Comparison of ENCODE assay signal across 8 mouse cellular contexts in the genomic region with DNA sequence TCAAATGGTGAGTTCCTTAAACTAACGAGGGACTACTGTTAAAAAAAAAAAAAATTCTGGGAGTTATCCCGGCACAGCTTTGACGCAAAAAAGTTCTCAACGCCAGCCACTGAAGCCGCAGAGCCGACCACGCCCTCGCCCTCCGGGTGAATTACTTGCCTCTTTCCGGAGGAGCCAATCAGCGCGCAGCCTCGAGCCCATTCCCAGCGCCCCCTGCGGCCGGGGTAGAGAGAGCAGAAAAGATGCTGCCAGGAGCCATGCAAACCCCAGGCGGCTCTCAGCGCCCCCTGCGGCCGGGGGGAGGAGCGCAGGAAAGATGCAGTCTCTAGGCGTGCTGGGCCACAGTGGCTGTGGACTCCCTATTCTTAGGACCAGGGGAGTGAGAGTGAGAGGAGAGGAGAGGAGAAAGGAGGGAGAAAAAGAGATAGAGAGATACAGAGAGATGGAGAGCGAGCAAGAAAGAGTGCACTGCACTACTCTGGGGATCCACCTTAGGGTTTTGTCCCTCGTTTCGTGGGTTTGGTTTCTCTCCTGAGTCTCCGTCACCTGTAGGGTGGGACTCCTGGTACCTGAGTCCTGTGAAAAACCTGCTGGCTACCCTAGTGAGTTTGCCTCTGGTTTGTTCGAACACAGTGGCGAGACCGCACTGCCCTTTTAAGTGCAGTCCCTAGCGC. TPM values are rescaled to one million over a fixed set of nuclear protein-coding genes. Genes with fewer than 3 reads are reported as not detected.
DNase-seq lines count a peak whose midpoint lies in the region; ATAC-seq lines count a peak whose summit lies in the region.

No protein-coding gene starts in this region.

- peak overlapping the region; percentile 78 for H3K27ac ChIP-seq in brown adipose tissue, adult 24 weeks (replicated peaks; ENCODE audit: low read depth, low read length)
- peak overlapping the region; percentile 67 to 68 for H3K27ac ChIP-seq in heart, embryonic 14.5 days (replicated peaks in 1 of 2; ENCODE audit: control insufficient read depth in 1 of 2, insufficient read depth in 1 of 2, low read depth in 2 of 2, low read length in 2 of 2)
- peak overlapping the region; percentile 89 for H3K27ac ChIP-seq in liver, embryonic 13.5 days
- H3K27ac ChIP-seq in stomach, embryonic 16.5 days (ENCODE audit: low read length) = peak overlapping the region; percentile 78

- under 1% methylated on average over 30 of the region's 30 CpGs for WGBS in heart, embryonic 14.5 days
- WGBS in liver, embryonic 13.5 days (ENCODE audit: insufficient replicate concordance) = under 1% methylated on average over 30 of the region's 30 CpGs
- under 1% methylated on average over 30 of the region's 30 CpGs for WGBS in stomach, embryonic 16.5 days

- H3K36me3 ChIP-seq in heart, embryonic 14.5 days (ENCODE audit: control insufficient read depth, insufficient read depth, low read length) = no peaks in the 10 kb centered on the region
- H3K36me3 ChIP-seq in liver, embryonic 13.5 days = no peaks in the 10 kb centered on the region
- no peaks in the 10 kb centered on the region for H3K36me3 ChIP-seq in stomach, embryonic 16.5 days (ENCODE audit: control insufficient read depth, insufficient read depth, low read length)

- H3K4me2 ChIP-seq in heart, embryonic 14.5 days (ENCODE audit: low read length) = peak overlapping the region; percentile 78
- H3K4me2 ChIP-seq in liver, embryonic 13.5 days = peak overlapping the region; percentile 79
- peak overlapping the region; percentile 68 for H3K4me2 ChIP-seq in stomach, embryonic 16.5 days (ENCODE audit: low read depth, low read length)

- peak overlapping the region; percentile 58 for H3K4me3 ChIP-seq in brown adipose tissue, adult 24 weeks (ENCODE audit: insufficient read depth, low read depth, low read length)
- H3K4me3 ChIP-seq in heart, embryonic 14.5 days (ENCODE audit: control insufficient read depth in 1 of 2, insufficient read depth in 1 of 2, low read depth in 1 of 2, low read length in 2 of 2) = peak overlapping the region; percentile 55 to 82
- H3K4me3 ChIP-seq in liver, embryonic 13.5 days (replicated peaks) = peak overlapping the region; percentile 80
- peak overlapping the region; percentile 86 for H3K4me3 ChIP-seq in stomach, embryonic 16.5 days (replicated peaks; ENCODE audit: low read length)

- no peaks in the 10 kb centered on the region for H3K9me3 ChIP-seq in heart, embryonic 14.5 days (ENCODE audit: control insufficient read depth, low read length)
- no peaks in the 10 kb centered on the region for H3K9me3 ChIP-seq in liver, embryonic 13.5 days (replicated peaks)
- H3K9me3 ChIP-seq in stomach, embryonic 16.5 days (replicated peaks; ENCODE audit: control insufficient read depth, low read length) = no peaks in the 10 kb centered on the region

- ATAC-seq in heart, embryonic 14.5 days (ENCODE audit: insufficient number of reproducible peaks, insufficient read depth, low FRiP score, low read depth) = peak; percentile 63
- peak; percentile 76 for ATAC-seq in liver, embryonic 13.5 days (ENCODE audit: low read depth)
- peak; percentile 70 for ATAC-seq in stomach, embryonic 16.5 days (ENCODE audit: insufficient read depth, low FRiP score)

- DNase-seq in CD4-positive, CD25-positive, alpha-beta regulatory T cell, adult 2 months (ENCODE audit: low read depth, low spot score) = peak; percentile 97
- DNase-seq in fat pad, adult 2 months (ENCODE audit: extremely low read depth, low read depth, low spot score) = peak; percentile 49
- peak; percentile 85 for DNase-seq in kidney, postnatal 14 days
- peak; percentile 89 for DNase-seq in liver, embryonic 13.5 days
- peak; percentile 89 for DNase-seq in neural tube, embryonic 10.5 days (ENCODE audit: extremely low spot score, low spot score)

- H3K4me1 ChIP-seq in brown adipose tissue, adult 24 weeks (ENCODE audit: control insufficient read depth, insufficient read depth, insufficient read length, low read length) = 0 out of 2 replicates have a peak, but pooled peaks cover 2% of the 10 kb centered on the region
- H3K4me1 ChIP-seq in heart, embryonic 14.5 days (ENCODE audit: control insufficient read depth in 2 of 2, insufficient read depth in 2 of 2, low read length in 2 of 2) = peaks cover 0 to 7% of the 10 kb centered on the region in 2 experiments; a peak in 1 of 4 replicates
- peaks cover 35% of the 10 kb centered on the region for H3K4me1 ChIP-seq in liver, embryonic 13.5 days (replicated peaks)
- peaks cover 15% of the 10 kb centered on the region for H3K4me1 ChIP-seq in stomach, embryonic 16.5 days (ENCODE audit: control insufficient read depth, insufficient read depth, low read length)

- H3K9ac ChIP-seq in heart, embryonic 14.5 days (ENCODE audit: low read length) = peak overlapping the region; percentile 66
- peak overlapping the region; percentile 71 for H3K9ac ChIP-seq in liver, embryonic 13.5 days
- peak overlapping the region; percentile 64 for H3K9ac ChIP-seq in stomach, embryonic 16.5 days (ENCODE audit: low read length)

- no peaks in the 10 kb centered on the region for H3K27me3 ChIP-seq in heart, embryonic 14.5 days (ENCODE audit: control insufficient read depth, insufficient read depth, low read length)
- no peaks in the 10 kb centered on the region for H3K27me3 ChIP-seq in liver, embryonic 13.5 days
- H3K27me3 ChIP-seq in stomach, embryonic 16.5 days (ENCODE audit: control insufficient read depth, insufficient read depth, low read length) = no peaks in the 10 kb centered on the region

RNA-seq across cellular contexts. Expression of a gene that starts 0.4 kb away (rescaled TPM):
- polyA plus RNA-seq in brown adipose tissue, adult 24 weeks (2012; ENCODE audit: insufficient read depth, insufficient read length, missing spikeins) = 2.9 and 3.0 TPM in 2 replicates
- polyA plus RNA-seq in heart, embryonic 14.5 days (2014; fragmentation: Nextera tagmentation; extraction: Ambion mirVana) = 0.04 and 0.14 TPM in 2 replicates
- 0.35 and 0.38 TPM in 2 replicates for polyA plus RNA-seq in liver, embryonic 13.5 days (2015; fragmentation: Nextera tagmentation; extraction: Ambion mirVana)
- 0.18 and 0.24 TPM in 2 replicates for polyA plus RNA-seq in stomach, embryonic 16.5 days (2015; fragmentation: Nextera tagmentation; extraction: Ambion mirVana)

RNA-seq across cellular contexts. Expression of a gene that starts 0.5 kb away (rescaled TPM):
- 225 and 269 TPM in 2 replicates for polyA plus RNA-seq in brown adipose tissue, adult 24 weeks (2012; ENCODE audit: insufficient read depth, insufficient read length, missing spikeins)
- 46.4 and 48.7 TPM in 2 replicates for polyA plus RNA-seq in heart, embryonic 14.5 days (2014; fragmentation: Nextera tagmentation; extraction: Ambion mirVana)
- polyA plus RNA-seq in liver, embryonic 13.5 days (2015; fragmentation: Nextera tagmentation; extraction: Ambion mirVana) = 47.3 and 54.2 TPM in 2 replicates
- 92.4 and 110 TPM in 2 replicates for polyA plus RNA-seq in stomach, embryonic 16.5 days (2015; fragmentation: Nextera tagmentation; extraction: Ambion mirVana)

Comparison
In these comparisons a context has a peak if more than half of its experiments do, and no peak if none do; other contexts are left out.
1. Peak in every context shown above with its lines: DNase-seq, ATAC-seq, H3K4me3 ChIP-seq and H3K27ac ChIP-seq.